8 mouse cellular contexts compared by ENCODE assay signal in genomic region chr7:48928364-48928763, GRCm38 (mm10). TPM values are rescaled to one million over a fixed set of nuclear protein-coding genes. Genes with fewer than 3 reads are reported as not detected.
DNase-seq lines count a peak whose midpoint lies in the region; ATAC-seq lines count a peak whose summit lies in the region.

No protein-coding gene starts in this region.

- ATAC-seq in granulocyte monocyte progenitor cell, adult 5-6 weeks (replicated peaks; ENCODE audit: poor library complexity, severe bottlenecking), result peak; percentile 82

- peak; percentile 51 to 53 for DNase-seq in B cell, adult 2 months
- DNase-seq in NIH3T3 (ENCODE audit: low read depth), result peak; percentile 65
- peak; percentile 92 to 94 for DNase-seq in cerebellum, postnatal 10 days
- peak; percentile 45 to 74 for DNase-seq in layer of hippocampus, adult 18-20 months (ENCODE audit: low spot score in 2 of 2)
- DNase-seq in lung, postnatal 10 days, result peak; percentile 84
- DNase-seq in retina, postnatal 1 day, result peak; percentile 77
- DNase-seq in urinary bladder, postnatal 4 days (ENCODE audit: low spot score in 2 of 2), result peak; percentile 37 to 68

RNA-seq across cellular contexts. Expression of gene Nav2, which starts 19.8 kb away (rescaled TPM):
- 31.9 and 38.7 TPM in 2 replicates for total RNA-seq in granulocyte monocyte progenitor cell, adult 5-6 weeks (2014; fragmentation: Nextera tagmentation)
- total RNA-seq in granulocyte monocyte progenitor cell, adult 5-6 weeks (2017), result 18.2 and 26.1 TPM in 2 replicates
- total RNA-seq in layer of hippocampus, adult 18-20 months (2021), result 10 to 100 TPM; 66.2 to 73.7 TPM

RNA-seq across cellular contexts. Expression of gene E2f8, which starts 47.0 kb away (rescaled TPM):
- total RNA-seq in granulocyte monocyte progenitor cell, adult 5-6 weeks (2014; fragmentation: Nextera tagmentation), result 92.7 and 99.0 TPM in 2 replicates
- total RNA-seq in granulocyte monocyte progenitor cell, adult 5-6 weeks (2017), result 29.6 and 41.6 TPM in 2 replicates
- under 1 TPM in 1 of 2 experiments, not detected in 1; 0.18 TPM for total RNA-seq in layer of hippocampus, adult 18-20 months (2021)

Comparison
In these comparisons a context has a peak if more than half of its experiments do, and no peak if none do; other contexts are left out.
1. Peak in every context shown above with its lines: DNase-seq and ATAC-seq.
2. RNA of gene E2f8, which starts 47.0 kb away (total RNA-seq): 29.6 to 99.0 TPM in granulocyte monocyte progenitor cell, adult 5-6 weeks; 0.18 TPM in layer of hippocampus, adult 18-20 months; every median in the first group is over 10 times any median in the second.